Mouse (Mus musculus): ENCODE results near the gene Pik3r1.

GRCm38 (mm10) chr13:101692239-101692784 is 75.7 kb downstream of the Pik3r1 start:
- no peak for TF ChIP-seq CTCF (IDR thresholded peaks at IDR 0.05; ENCODE audit: insufficient read depth, low read length)
- no peak for TF ChIP-seq POLR2A (IDR thresholded peaks at IDR 0.05; ENCODE audit: borderline replicate concordance, extremely low read depth, low read depth, low read length)
